Mouse (Mus musculus) left cerebral cortex, adult 11 months (tissue): ENCODE data around the gene 2310061I04Rik.

ENCODE experiments used
- DNase-seq: peaks from one replicate; pipeline ENCODE4 v3.0.0; 2022; ENCODE audit warnings: low spot score

Gene 2310061I04Rik

DNA sequence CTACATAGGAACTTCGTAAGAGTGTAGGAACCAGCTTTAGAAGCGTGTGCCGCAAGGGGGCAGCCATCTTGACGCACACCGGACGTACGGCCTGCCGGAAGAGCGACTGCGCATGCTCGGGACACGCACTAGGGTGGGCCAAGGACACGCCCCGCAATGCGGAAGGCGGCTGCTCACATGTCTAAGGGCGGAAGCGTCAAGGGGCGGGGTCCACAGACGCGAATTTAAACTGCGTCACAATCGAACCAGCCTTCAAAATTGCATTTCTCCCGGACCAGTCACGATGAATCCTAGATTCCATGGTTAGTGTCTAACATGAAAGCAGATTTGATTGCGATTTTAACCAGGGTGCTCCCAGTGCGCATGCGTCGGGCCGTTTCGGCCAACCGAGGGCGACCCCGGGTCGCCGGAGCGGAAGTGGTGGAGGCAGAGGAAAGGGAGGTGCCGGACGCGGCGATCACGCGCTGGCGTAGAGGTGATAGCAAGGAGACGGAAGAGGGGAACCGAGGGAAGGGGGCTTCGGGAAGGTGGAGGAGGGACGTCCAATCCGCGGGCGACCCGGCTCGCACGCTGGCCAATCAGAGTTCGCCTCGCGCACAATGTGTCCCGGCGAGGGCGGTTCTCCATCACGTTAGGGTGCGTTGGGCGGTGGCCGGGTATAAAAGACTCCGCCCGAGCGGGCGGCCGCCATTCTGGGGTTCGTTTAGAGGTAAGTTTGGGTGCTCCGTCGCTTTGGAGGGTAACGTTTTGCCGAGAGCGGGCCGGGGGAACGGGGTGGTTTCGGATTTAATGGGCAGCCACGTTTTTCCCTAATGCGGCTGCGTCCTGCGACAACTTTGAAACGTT is 19.3 kb upstream of the 2310061I04Rik start, which contains the start of the genes Mrps18b and Ppp1r10:
Gene Mrps18b, minus strand, starts transcription at position 93 of the 846 bp plus-strand sequence.
Gene Ppp1r10, plus strand, starts transcription at position 138 of the 846 bp plus-strand sequence.
- DNase-seq: peak; percentile 99

DNA sequence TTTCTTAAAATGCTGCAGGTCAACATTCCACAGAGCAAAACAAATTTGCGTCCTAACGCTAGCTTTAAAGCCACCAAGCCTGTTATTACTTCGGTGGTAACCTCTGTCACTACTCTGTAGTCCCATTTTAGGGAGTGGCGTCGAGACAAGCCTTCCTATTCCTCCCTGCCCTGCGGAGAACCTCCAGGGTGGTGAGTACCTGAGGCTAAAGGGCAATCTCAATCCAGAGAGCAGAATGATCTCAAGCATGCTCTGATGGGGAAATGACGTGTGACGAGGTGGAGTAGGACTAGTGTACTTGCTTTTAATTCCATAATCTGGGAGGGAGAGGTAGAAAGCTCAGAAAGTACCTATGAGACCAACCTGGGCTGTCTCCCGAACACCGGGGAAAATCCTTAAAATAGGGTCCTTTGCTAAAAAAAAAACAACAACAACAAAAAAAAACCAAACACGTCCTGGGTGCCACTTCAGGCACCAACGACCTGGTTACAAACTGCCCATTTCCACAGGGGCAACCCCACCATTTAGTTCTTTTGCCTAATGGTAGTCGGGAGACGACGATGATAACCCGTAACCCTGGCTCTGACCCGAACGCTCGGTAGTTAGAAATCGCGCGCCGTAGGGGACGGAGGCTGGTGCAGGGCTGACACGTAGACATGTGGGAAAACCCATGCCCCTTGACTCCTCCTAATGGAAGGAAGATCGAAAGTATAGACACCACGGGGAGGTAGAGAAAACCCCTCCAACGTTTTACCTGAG is 18.5 kb upstream of the 2310061I04Rik start:
- no peak for DNase-seq

DNA sequence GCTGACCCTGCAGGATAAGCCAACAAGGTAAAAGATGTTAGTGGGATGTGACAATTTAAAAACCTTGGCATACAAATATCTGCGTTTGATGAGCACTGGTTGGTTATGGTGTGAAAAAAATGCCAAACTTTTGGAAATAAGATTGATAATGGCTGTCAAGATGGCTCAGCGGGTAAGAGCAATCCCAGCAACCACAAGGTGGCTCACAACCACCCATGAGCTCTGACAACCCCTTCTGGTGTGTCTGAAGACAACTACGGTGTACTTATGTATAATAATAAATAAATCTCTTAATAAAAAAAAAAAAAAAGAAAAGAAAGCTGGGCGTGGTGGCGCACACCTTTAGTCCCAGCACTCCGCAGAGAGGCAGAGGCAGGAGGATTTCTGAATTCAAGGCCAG is 17.7 kb upstream of the 2310061I04Rik start:
- no peak for DNase-seq

DNA sequence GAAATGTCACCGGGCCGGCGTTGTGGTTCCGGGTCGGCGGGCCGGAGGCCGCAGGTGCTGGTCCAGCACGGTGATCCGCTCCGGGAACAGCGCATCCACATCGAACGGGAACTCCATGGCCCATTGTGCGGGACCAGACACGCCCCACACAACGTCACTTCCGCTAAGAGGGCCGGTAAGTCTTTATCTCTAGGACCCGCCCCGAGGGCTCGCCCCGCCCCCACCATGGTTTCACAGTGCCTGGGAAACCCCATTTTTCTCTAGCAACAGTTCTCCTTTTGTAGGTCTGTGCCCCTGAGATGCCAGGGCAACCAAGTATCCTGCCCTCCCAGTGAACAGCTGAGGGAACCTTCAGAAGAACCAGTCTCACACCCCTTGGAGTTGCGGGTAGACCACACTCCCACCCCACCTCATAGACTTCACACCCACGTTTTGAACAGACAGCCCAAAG is 12.7 kb upstream of the 2310061I04Rik start, which contains the start of gene Atat1:
Gene Atat1, minus strand, starts transcription at position 157 of the 451 bp plus-strand sequence.
- DNase-seq: peak; percentile 91

DNA sequence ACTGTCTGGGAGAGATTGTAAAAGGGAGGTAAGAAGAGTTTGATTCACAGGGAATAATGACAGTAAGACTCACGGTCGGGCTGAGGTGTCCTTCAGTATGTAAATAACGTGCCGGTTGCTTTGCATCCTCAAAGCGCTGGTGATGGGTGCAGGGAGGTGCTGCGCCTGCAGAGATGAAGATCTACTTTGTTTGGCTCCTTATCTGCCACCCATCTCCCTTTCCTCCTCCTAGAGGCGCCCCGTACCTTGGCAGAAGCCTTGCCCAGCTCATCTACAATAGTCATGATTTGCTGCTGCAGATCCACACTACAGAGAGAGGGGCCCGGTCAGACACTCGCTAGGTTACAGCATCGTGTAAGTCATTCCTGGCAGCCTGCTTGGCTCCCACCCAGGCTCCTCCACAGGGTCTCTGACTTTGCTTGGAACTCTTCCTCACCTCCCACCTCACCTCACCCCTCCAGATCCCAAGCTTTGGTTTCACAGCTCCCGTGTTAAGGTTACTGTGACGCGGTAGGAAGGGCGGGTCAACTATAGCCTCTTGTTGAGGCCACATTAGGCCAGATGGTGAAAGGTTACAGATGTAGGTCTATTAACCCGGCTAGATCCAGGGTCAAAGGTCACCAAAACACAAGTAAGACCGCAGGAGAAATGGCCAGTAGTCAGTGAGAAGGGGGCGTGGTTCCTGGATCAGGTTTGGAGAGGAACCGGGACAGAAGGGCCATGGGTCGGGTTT is 12.1 kb upstream of the 2310061I04Rik start:
- DNase-seq: no peak

DNA sequence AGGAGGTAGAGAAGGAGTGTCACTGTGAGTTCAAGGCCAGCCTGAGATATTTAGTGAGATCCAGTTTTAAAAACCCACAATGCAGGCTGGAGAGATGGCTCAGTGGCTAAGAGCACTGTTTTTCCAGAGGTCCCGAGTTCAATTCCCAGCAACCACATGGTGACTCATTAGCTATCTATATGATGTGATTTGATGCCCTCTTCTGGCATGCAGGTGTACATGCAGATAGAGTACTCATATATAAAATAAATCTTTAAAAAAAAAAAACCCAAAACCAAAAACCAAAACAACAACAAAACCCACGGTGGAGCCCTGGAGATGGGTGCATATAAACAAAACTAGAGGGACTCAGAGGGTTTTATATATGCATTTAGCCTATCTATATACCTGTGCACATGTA is 10.4 kb upstream of the 2310061I04Rik start:
- no peak for DNase-seq

DNA sequence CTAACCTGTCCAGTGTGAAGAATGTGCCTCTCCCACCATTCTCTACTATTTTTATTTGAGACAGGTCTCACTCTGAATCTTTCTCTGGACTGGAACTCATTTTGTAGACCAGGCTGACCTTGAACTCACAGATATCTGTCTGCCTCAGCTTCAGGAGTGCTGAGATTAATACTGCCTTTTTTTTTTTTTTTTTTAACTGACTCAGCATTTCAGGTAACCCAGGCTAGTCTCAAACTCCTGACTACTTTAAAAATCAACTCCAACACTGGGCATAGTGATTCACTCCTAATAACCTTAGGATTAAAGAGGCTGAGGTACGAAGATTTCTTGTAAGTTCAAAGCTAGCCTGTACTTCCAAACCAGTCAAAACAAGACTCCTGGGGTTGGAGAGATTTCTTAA is 8.4 kb upstream of the 2310061I04Rik start:
- no peak for DNase-seq

DNA sequence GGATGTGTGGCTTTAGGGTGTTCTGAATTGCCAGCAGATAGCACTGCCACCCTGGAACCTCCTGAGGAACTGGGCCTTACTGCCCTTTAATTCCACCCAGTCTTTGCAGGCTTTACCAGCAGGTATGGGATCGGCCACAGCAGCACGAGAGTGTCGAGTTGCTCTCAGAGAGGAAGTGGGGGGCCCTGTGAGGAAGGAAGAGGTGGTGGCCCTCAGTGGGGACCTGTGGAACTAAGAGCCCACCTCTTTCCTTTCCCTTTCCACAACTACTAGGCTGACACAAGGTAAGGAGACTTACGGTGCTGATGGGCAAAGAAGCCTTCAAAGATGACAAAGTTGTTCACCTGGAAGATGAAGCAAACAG is 6.7 kb upstream of the 2310061I04Rik start:
- DNase-seq: no peak

DNA sequence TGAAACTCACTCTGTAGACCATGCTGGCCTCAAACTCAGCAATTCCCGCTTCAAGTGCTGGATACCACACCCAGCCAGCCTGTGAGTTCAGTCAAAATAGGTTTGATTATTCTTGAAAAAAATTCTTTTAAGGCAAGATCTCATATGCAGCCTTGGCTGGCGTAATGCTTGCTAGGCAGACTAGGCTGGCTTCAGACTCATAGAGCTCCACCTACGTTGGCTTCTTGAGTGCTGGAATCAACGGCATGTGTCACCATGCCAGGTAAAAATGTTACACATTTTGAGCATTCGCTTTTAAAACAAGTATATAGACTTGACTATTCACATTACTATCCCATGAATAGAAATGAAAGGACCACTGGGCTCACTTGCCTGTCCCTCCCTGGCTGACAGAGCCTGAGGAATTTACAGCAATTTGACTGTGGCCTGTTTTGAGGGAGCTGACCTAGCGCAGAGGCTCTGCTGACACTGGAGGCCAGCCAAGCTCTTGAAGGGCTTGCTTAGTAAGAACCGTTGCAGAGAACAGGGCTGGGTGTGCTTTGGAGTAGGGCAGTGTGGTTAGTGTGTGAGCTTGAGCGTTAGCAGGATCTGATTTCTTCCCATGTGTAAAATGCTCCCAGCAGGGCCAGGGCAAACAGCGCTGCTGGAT is 6.2 kb upstream of the 2310061I04Rik start:
- no peak for DNase-seq

DNA sequence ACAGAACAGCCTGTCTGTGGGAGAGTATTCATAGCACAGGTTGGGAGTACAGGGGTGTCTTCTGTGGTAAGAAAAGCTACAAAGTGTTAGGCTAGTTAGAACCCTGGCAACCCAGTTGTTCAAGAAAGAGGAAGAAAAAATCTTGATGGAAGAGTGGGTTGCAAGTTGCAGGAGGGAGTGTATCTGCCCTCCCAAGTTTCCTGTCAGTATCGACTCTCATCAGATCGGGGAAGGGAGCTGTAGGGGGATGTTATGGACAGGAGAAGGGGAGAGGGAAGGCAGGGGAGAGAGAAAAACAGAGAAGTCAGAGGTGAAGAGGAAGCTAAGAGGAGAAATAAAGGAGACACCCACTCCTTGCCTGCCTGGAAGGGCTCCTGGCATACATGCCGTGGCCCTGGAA is 3.4 kb upstream of the 2310061I04Rik start:
- DNase-seq: no peak

DNA sequence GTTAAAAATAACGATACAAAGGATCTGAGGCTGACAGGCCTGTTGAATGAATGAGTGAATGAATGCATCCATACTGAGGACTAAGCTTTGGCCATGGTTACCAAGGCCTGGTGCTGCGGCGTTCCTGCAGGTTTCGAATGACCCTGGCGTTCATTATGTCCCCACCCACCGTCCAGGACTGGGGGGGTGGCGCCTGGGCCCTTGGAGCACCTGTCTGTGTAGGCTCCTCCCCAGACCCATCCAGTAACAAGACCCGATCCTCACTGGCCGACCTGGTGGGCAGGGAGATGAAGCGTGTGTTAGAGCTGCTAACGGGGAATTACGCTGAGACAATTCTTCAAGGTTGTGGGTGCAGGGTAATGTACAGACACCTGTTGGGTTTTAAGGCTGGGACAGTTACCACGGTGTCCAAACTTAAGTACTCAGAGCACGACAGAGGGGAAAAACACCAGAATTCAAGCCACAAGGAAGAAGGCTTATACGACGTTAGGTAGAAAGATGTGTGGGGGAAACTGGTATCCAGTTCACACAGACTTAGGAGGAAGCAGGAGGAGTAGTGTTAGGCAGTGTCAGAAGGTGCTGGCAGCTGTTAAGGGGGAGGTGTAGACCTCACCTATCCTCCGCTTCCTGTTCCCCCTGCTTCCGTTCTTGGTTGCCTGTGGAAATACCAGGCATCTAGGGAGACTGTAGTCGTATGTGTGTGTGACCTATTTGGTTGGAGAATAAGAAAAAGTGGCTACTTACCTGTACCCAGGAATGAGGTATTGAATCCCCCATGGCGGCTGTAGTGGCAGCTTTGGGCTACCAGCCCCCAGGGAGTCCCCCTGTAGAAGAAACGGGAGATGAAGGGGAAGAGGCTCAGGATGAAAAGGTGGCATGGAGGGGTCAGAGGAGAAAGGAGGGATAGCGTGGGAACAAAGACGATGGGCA is 678 bp upstream of the 2310061I04Rik start:
- no peak for DNase-seq

DNA sequence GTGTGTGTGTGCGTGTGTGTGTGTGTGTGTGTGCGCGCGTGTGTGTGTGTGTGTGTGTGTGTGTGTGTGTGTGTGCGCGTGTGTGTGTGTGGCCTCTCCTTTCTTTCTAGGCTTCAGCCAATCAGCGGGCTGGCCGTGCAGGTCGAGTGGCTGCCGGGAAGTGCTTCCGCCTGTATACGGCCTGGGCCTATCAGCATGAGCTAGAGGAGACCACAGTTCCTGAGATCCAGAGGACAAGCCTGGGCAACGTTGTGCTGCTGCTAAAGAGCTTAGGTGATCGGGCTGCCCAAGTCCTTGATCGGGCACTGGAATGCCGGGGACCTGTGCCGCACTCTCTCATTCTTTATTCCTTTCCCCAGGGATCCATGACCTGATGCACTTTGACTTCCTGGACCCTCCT is 9.5 kb downstream of the 2310061I04Rik start:
- DNase-seq: no peak

DNA sequence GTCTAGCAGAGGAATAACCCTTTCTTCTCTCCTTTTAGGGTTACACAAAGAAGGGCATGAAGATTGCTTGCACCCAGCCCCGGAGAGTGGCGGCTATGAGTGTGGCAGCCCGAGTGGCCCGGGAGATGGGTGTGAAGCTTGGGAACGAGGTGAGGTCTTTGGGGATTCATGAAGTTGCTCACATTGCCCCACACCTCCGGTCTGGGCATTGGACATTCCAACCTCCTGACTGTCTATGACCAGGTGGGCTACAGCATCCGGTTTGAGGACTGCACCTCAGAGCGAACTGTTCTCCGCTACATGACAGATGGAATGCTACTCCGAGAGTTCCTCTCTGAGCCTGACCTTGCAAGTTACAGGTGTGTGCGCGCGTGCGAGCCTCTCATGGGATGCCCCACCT is 13.5 kb downstream of the 2310061I04Rik start:
- DNase-seq: no peak

DNA sequence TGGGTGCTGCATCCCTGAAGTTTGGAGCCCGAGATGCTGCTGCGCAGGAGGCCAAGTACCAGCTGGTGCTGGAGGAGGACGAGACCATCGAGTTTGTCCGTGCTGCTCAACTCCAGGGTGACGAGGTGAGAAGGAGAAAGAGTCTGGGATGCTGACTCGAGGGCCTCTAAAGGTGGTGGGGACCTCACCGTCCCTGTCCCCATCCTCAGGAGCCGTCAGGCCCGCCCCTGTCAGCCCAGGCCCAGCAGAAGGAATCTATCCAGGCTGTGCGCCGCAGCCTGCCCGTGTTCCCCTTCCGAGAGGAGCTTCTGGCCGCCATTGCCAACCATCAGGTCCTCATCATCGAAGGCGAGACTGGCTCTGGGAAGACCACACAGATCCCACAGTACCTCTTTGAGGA is 14.3 kb downstream of the 2310061I04Rik start:
- DNase-seq: no peak

DNA sequence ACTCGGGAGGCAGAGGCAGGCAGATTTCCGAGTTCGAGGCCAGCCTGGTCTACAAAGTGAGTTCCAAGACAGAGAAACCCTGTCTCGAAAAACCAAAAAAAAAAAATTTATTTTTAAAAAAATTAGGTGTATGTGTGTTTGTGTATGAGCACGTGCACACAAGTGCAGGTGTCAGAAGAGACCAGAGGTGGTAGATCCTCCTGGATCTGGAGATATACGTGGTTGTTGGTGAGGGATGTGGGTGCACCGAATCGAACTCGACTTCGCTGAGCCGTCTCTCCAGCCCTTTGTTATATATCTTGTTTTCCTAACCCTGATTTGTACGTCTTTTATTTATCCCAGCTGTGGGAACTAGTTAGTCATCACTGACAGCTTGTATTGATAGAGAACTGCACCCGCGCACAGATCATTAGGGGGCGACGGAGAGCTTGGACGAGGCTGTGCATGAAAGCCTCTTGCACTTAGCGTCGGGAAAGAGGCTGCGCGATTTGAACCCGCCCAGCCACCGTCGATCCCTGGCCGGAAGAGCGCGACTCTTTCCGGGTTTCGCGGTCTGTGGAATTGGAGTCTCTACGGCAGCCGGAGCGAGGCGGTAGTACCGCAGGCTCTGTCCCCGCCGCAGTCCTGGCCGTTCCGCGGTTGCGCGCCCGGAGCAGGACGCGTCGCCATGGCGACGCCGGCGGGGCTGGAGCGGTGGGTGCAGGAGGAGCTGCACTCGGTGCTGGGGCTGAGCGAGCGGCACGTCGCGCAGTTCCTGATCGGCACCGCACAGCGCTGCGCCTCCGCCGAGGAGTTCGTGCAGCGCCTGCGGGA is 17.8 kb downstream of the 2310061I04Rik start, which contains the start of gene Dhx16:
Gene Dhx16, plus strand, starts transcription at position 575 of the 813 bp plus-strand sequence.
- peak; percentile 90 for DNase-seq

DNA sequence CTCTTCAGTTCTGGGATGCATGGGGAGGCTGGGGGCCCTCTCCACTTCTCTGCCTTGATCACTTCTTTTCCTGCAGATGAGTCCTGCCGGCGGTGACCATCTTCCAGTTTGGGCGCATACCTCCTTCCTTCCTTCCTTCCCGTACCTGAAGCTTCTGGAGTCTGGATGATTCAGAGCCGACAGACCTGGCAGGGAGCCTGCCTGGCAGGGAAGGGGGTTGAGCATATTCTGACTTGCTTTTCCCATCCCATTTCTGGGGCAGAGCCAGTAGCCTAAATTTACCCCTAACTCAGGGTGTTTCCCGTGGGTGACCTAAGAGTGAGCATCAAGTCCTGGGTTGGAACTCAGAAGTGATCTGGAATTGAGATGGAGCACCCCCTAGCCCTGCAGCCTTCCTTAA is 22.5 kb downstream of the 2310061I04Rik start:
- no peak for DNase-seq

DNA sequence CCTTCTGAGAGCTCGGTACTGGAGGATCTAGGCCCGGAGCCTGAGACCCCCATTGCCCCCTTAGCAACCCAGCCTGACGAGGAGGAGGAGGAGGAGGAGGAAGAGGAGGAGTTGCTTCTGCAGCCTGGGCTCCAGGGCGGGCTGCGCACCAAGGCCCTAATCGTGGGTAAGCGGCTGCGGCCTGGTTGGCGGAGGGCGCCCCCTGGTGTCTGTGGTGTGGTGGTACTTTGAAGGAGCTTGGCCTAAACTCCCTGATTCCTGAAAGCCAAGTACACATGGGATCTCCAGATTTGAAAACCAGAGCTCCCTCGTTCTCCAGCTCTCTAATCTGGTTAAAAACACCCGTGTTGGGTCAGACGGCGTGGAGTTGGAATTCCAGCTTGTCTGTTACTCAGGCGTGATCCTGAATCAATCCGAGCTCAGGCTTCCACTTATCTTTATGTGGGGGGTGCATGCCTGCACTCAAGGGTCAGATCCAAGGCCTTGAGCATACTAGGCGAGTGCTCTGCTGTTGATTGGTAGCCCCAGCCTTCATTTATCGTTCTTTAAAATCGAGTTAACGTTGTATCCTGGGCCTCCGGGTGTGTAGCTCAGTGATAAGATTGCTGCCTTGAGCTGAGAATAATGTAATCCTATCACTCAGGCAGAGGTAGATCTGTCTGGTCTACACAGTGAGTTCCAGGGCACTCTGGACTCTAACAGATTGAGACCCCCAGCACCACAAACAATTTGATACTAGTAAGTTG is 23.3 kb downstream of the 2310061I04Rik start:
- peak; percentile 71 for DNase-seq

DNA sequence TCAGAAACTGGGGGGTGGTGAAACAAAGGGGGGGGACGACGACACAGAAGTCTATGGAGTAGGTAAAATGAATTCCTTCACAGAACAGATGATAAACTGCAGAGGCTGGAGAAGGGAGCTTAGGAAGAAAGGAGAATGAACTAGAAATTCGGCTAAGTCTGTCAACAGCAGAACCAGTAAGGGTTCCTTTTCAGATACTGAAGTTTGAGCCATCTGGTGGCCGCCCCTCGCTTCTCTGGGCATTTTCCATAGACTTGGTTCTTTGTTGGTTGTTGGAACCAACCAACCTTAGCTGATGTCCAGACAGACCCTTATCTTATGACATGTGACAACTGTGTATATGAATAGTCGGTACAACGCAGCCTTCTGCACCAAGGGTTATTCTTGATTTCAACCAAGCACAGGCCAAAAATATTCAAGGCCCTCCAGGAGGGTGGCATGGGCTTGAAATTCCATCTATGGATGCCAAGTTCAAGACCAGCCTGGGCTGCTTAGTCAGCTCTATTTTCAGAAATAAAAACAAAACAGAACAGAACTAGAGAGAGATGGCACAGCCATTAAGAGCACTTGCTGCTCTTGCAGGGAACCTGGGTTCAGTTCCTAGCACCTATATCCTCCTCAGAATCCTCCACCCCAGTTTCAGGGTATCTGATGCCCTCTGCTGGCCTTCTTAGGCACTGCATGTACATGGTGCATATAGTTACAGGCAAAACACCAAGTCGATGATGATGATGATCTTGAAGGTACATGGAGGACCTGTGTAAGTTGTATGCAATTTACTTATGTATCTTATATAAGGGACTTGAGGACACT is 26.1 kb downstream of the 2310061I04Rik start:
- no peak for DNase-seq
